Mouse (Mus musculus) MEL (cell line): Measurements from ENCODE around the gene Plcb1. TPM values are rescaled to one million over a fixed set of nuclear protein-coding genes. Genes with fewer than 3 reads are reported as not detected.

Experiments used
- DNase-seq: peaks from one replicate; pipeline ENCODE4 v3.0.0; 2011; ENCODE audit warnings: low read depth, low spot score
- H3K27ac ChIP-seq: 2 replicates; pipeline ENCODE4 v1.5.1; 2012; ENCODE audit warnings: low read depth, mild to moderate bottlenecking, control low read depth, low read length, moderate library complexity; ENCODE audit not compliant: control insufficient read depth
- H3K27me3 ChIP-seq, 2 experiments: fragments of 150-350 bp in 1 of 2; sonication (generic) in 1 of 2; 2 replicates each; pipeline ENCODE4 v1.6.1; 2012; ENCODE audit warnings: low read length in 2 of 2, mild to moderate bottlenecking in 2 of 2, improper control_type of control experiment in 1 of 2, moderate library complexity in 1 of 2; ENCODE audit not compliant: insufficient read depth in 2 of 2, control insufficient read depth in 1 of 2
- H3K36me3 ChIP-seq, 2 experiments: 2 replicates each; pipeline ENCODE4 v1.6.1; 2012 to 2014; ENCODE audit warnings: low read length in 2 of 2, improper control_type of control experiment in 1 of 2, inconsistent platforms in 1 of 2, mild to moderate bottlenecking in 1 of 2; ENCODE audit not compliant: insufficient read depth in 2 of 2, control insufficient read depth in 1 of 2
- H3K4me1 ChIP-seq, 2 experiments: fragments of 150-350 bp in 1 of 2; sonication (generic) in 1 of 2; 2 replicates each; pipeline ENCODE4 v1.6.1; 2012; ENCODE audit warnings: low read length in 2 of 2, improper control_type of control experiment in 1 of 2, mild to moderate bottlenecking in 1 of 2; ENCODE audit not compliant: insufficient read depth in 2 of 2, control insufficient read depth in 1 of 2
- H3K4me3 ChIP-seq, 2 experiments: fragments of 150-350 bp in 1 of 2; sonication (generic) in 1 of 2; 2 replicates each; pipeline ENCODE4 v1.5.1; 2012; ENCODE audit warnings: low read depth in 2 of 2, low read length in 2 of 2, mild to moderate bottlenecking in 2 of 2, moderate library complexity in 2 of 2, control low read depth in 1 of 2, improper control_type of control experiment in 1 of 2; ENCODE audit not compliant: control insufficient read depth in 1 of 2, insufficient read depth in 1 of 2
- H3K79me2 ChIP-seq: 2 replicates; pipeline ENCODE4 v1.6.1; 2012; ENCODE audit warnings: mild to moderate bottlenecking, low read length, moderate library complexity; ENCODE audit not compliant: control insufficient read depth, poor library complexity, insufficient read depth
- H3K9ac ChIP-seq: 2 replicates; pipeline ENCODE4 v1.6.1; 2012; ENCODE audit warnings: low read depth, mild to moderate bottlenecking, control low read depth, low read length, moderate library complexity; ENCODE audit not compliant: control insufficient read depth, poor library complexity, severe bottlenecking
- H3K9me3 ChIP-seq: fragments of 150-350 bp; sonication (generic); replicated peaks from 2 replicates; pipeline ENCODE4 v1.6.1; 2012; ENCODE audit warnings: mild to moderate bottlenecking, low read length, improper control_type of control experiment, moderate library complexity; ENCODE audit not compliant: insufficient read depth
- BHLHE40 ChIP-seq: IDR thresholded peaks from 2 replicates; pipeline ENCODE4 v1.6.1; 2012; ENCODE audit warnings: low read depth, mild to moderate bottlenecking, inconsistent platforms, low read length, improper control_type of control experiment, borderline replicate concordance
- CHD2 ChIP-seq: IDR thresholded peaks from 2 replicates; pipeline ENCODE4 v1.6.1; 2011; ENCODE audit warnings: low read length, improper control_type of control experiment
- CTCF ChIP-seq, 3 experiments: IDR thresholded peaks in 2 of 3; conservative IDR thresholded peaks in 1 of 3; 2 replicates each; pipeline ENCODE4 v1.5.1; 2011 to 2012; ENCODE audit warnings: low read length in 3 of 3, low read depth in 2 of 3, mild to moderate bottlenecking in 2 of 3, improper control_type of control experiment in 1 of 3, inconsistent platforms in 1 of 3, mixed read lengths in 1 of 3, moderate library complexity in 1 of 3; ENCODE audit not compliant: control insufficient read depth in 1 of 3, insufficient read depth in 1 of 3, poor library complexity in 1 of 3, severe bottlenecking in 1 of 3
- E2F4 ChIP-seq: IDR thresholded peaks from 2 replicates; pipeline ENCODE4 v1.6.1; 2011; ENCODE audit warnings: low read depth, low read length, improper control_type of control experiment, borderline replicate concordance
- EP300 ChIP-seq, 2 experiments: IDR thresholded peaks; 2 replicates each; pipeline ENCODE4 v1.6.1; 2011; ENCODE audit warnings: improper control_type of control experiment in 2 of 2, low read length in 2 of 2, low read depth in 1 of 2, mild to moderate bottlenecking in 1 of 2
- GABPA ChIP-seq: IDR thresholded peaks from 2 replicates; pipeline ENCODE4 v1.6.1; 2012; ENCODE audit warnings: low read depth, mild to moderate bottlenecking, inconsistent platforms, low read length, improper control_type of control experiment, moderate library complexity
- GATA1 ChIP-seq: IDR thresholded peaks from 2 replicates; pipeline ENCODE4 v1.6.1; 2011; ENCODE audit warnings: low read depth, low read length, improper control_type of control experiment
- JUND ChIP-seq: IDR thresholded peaks from 2 replicates; pipeline ENCODE4 v1.6.1; 2011; ENCODE audit warnings: low read depth, mild to moderate bottlenecking, improper control_type of control experiment, low read length
- KAT2A ChIP-seq: conservative IDR thresholded peaks from 2 replicates; pipeline ENCODE4 v1.6.1; 2012; ENCODE audit warnings: low read depth, low read length, improper control_type of control experiment, inconsistent platforms
- MAX ChIP-seq: IDR thresholded peaks from 2 replicates; pipeline ENCODE4 v1.6.1; 2011; ENCODE audit warnings: low read length, improper control_type of control experiment
- MAZ ChIP-seq: IDR thresholded peaks from 2 replicates; pipeline ENCODE4 v1.6.1; 2012; ENCODE audit warnings: low read depth, mild to moderate bottlenecking, inconsistent platforms, low read length, improper control_type of control experiment
- MXI1 ChIP-seq: IDR thresholded peaks from 2 replicates; pipeline ENCODE4 v1.6.1; 2011; ENCODE audit warnings: mild to moderate bottlenecking, low read depth, low read length, improper control_type of control experiment
- MYC ChIP-seq: IDR thresholded peaks from 2 replicates; pipeline ENCODE4 v1.6.1; 2011; ENCODE audit warnings: low read depth, mild to moderate bottlenecking, low read length, improper control_type of control experiment, moderate library complexity
- NELFE ChIP-seq: IDR thresholded peaks from 2 replicates; pipeline ENCODE4 v1.6.1; 2011; ENCODE audit warnings: low read depth, low read length, improper control_type of control experiment
- POLR2A ChIP-seq, 2 experiments: IDR thresholded peaks; 2 replicates each; pipeline ENCODE4 v1.6.1; 2011 to 2012; ENCODE audit warnings: low read length in 2 of 2, mild to moderate bottlenecking in 2 of 2, control low read depth in 1 of 2, improper control_type of control experiment in 1 of 2, low read depth in 1 of 2, moderate library complexity in 1 of 2; ENCODE audit not compliant: control insufficient read depth in 1 of 2, insufficient read depth in 1 of 2, poor library complexity in 1 of 2
- POLR2AphosphoS5 ChIP-seq: IDR thresholded peaks from 2 replicates; pipeline ENCODE4 v1.6.1; 2012; ENCODE audit warnings: low read depth, borderline replicate concordance, mild to moderate bottlenecking, inconsistent platforms, low read length, moderate library complexity, mixed read lengths
- SIN3A ChIP-seq: IDR thresholded peaks from 2 replicates; pipeline ENCODE4 v1.6.1; 2012; ENCODE audit warnings: low read length, improper control_type of control experiment, inconsistent platforms
- SMC3 ChIP-seq: IDR thresholded peaks from 2 replicates; pipeline ENCODE4 v1.6.1; 2011; ENCODE audit warnings: low read depth, low read length, improper control_type of control experiment
- TCF12 ChIP-seq: IDR thresholded peaks from 2 replicates; pipeline ENCODE4 v1.6.1; 2014; ENCODE audit warnings: low read depth, mild to moderate bottlenecking, inconsistent platforms, low read length, improper control_type of control experiment, moderate library complexity
- USF2 ChIP-seq, 2 experiments: IDR thresholded peaks; 2 replicates each; pipeline ENCODE4 v1.6.1; 2011 to 2012; ENCODE audit warnings: improper control_type of control experiment in 2 of 2, low read length in 2 of 2, borderline replicate concordance in 1 of 2, inconsistent platforms in 1 of 2, low read depth in 1 of 2, mild to moderate bottlenecking in 1 of 2; ENCODE audit not compliant: insufficient read depth in 1 of 2
- ZMIZ1 ChIP-seq: IDR thresholded peaks from 2 replicates; pipeline ENCODE4 v1.6.1; 2012; ENCODE audit warnings: low read depth, mild to moderate bottlenecking, inconsistent platforms, low read length, improper control_type of control experiment, moderate library complexity
- polyA plus RNA-seq, 2 experiments: library from polyadenylated mRNA; stranded (reverse) in 1 of 2; unstranded in 1 of 2; fragments of >175 nt in 1 of 2; fragments of >200 nt in 1 of 2; gene quantifications; 2 replicates each; pipeline versions ENCODE4 v1.2.1 to v1.2.4; 2012; ENCODE audit warnings: low replicate concordance in 2 of 2, low read depth in 1 of 2; ENCODE audit not compliant: insufficient read length in 2 of 2, insufficient read depth in 1 of 2, missing spikeins in 1 of 2
- total RNA-seq: library from RNA; depleted of rRNA; stranded (reverse); fragments of 300-350 nt; gene quantifications from 2 replicates; pipeline ENCODE4 v1.2.3, GENCODE M21; 2012

Gene Plcb1
- total and polyA plus RNA-seq, 3 experiments: not detected

DNA sequence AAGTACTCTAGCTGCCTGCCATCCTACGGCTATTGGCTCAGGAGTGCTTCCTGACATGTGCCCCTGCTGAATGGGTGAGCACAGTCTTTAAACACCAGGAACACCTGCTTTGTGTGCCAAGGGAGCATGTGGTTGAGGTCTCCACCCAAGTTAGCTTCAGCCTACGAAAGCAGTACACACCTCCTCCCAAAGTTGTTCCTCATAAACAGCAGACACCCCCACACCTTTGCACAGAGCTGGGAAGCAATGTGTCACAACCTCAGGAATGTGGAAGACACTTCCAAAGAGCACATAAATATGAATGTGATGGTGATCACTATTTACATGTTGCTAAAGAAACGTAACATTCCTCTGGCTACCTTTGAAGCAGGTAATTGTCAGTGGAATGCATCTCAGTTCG, 389.7 kb downstream of the Plcb1 start:
- no peak for TF ChIP-seq CTCF (IDR thresholded peaks at IDR 0.05 in 2 of 3, conservative IDR thresholded peaks at IDR 0.05 in 1 of 3; ENCODE audit: control insufficient read depth in 1 of 3, insufficient read depth in 1 of 3, low read depth in 2 of 3, low read length in 3 of 3, poor library complexity in 1 of 3, severe bottlenecking in 1 of 3)
- no peak for TF ChIP-seq POLR2AphosphoS5
- TF ChIP-seq SIN3A: no peak
- TF ChIP-seq CHD2: no peak
- TF ChIP-seq EP300 (IDR thresholded peaks at IDR 0.05; ENCODE audit: low read depth in 1 of 2, low read length in 2 of 2): no peak
- TF ChIP-seq USF2 (IDR thresholded peaks at IDR 0.05; ENCODE audit: borderline replicate concordance in 1 of 2, insufficient read depth in 1 of 2, low read depth in 1 of 2, low read length in 2 of 2): no peak
- no peak for TF ChIP-seq TCF12
- Histone ChIP-seq H3K4me3 (no peak overlapping the region), H3K36me3 (no peaks in the 10 kb centered on the region), H3K9ac (no peak overlapping the region), H3K4me1 (no peaks in the 10 kb centered on the region), H3K79me2 (no peaks in the 10 kb centered on the region), H3K27me3 (no peaks in the 10 kb centered on the region), H3K9me3 (no peaks in the 10 kb centered on the region), H3K27ac (no peak overlapping the region)
- no peak for DNase-seq

DNA sequence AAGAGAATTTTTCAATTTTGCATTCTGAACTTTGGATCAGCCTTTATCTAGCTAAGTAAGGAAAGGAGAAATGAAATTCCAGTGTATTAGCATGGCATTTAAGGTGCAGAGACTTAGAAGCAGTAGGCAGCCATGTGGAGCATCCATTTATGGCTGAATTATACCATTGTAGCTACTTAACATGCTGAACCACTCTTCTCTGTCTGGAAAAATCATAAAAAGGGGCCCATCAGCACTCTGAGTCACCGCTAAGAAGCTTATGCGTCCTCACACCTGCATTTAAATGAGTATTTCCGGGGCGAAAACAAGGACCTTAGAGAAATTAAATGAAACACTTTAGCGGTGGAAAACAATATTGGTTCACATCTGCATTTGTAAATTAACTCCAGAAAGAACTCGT, 401.8 kb downstream of the Plcb1 start:
- Histone ChIP-seq H3K4me1 (no peaks in the 10 kb centered on the region), H3K79me2 (no peaks in the 10 kb centered on the region), H3K27me3 (no peaks in the 10 kb centered on the region), H3K9me3 (no peaks in the 10 kb centered on the region), H3K27ac (no peak overlapping the region), H3K36me3 (no peaks in the 10 kb centered on the region), H3K4me3 (no peak overlapping the region), H3K9ac (no peak overlapping the region)
- DNase-seq: no peak
- no peak for TF ChIP-seq GABPA
- no peak for TF ChIP-seq NELFE
- TF ChIP-seq MAX: no peak
- no peak for TF ChIP-seq KAT2A
- TF ChIP-seq E2F4: no peak

DNA sequence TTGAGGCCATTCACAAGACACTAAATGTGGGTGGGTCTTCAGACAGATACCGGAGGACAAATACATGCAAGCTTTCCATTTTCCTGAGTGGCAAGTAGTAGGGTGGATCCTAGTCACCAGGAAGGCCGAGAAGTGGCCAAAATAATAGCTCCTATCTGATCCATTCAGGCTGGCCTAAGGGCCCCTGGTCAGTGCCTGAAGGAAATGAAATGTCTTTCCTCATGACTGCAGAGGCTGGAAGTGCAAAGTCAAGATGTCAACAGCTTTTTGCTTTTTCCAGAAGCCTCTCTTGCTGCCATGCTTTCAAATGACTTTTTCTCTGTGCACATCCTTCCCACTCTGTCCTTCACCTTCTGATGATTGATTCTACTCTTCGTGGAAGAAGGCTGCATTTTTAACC, 415.0 kb downstream of the Plcb1 start:
- DNase-seq: no peak
- no peak overlapping the region for H3K4me3 ChIP-seq
- no peaks in the 10 kb centered on the region for H3K36me3 ChIP-seq
- H3K4me1 ChIP-seq: no peaks in the 10 kb centered on the region
- H3K9ac ChIP-seq: no peak overlapping the region
- no peaks in the 10 kb centered on the region for H3K27me3 ChIP-seq
- no peak overlapping the region for H3K27ac ChIP-seq
- H3K79me2 ChIP-seq: no peaks in the 10 kb centered on the region
- H3K9me3 ChIP-seq: no peaks in the 10 kb centered on the region
- no peak for TF ChIP-seq SMC3
- no peak for TF ChIP-seq ZMIZ1
- TF ChIP-seq GATA1: no peak
- no peak for TF ChIP-seq POLR2A (IDR thresholded peaks at IDR 0.05; ENCODE audit: control insufficient read depth in 1 of 2, insufficient read depth in 1 of 2, low read depth in 1 of 2, low read length in 2 of 2, poor library complexity in 1 of 2)
- no peak for TF ChIP-seq MYC
- TF ChIP-seq JUND: no peak
- TF ChIP-seq KAT2A: no peak
- TF ChIP-seq MXI1: no peak
- no peak for TF ChIP-seq BHLHE40
- no peak for TF ChIP-seq MAZ
